Mouse (Mus musculus) stomach, embryonic 14.5 days (tissue): Measurements from ENCODE around the gene Ints7. TPM values are rescaled to one million over a fixed set of nuclear protein-coding genes. Genes with fewer than 3 reads are reported as not detected.

Experiments used
- ATAC-seq: fragments of 200-750 bp; cut with Nextera tagmentation; 2 replicates; pipeline ENCODE4 v1.8.0; 2017; ENCODE audit warnings: low read depth, moderate TSS enrichment; ENCODE audit not compliant: insufficient number of reproducible peaks, insufficient read depth, low FRiP score
- H3K27ac ChIP-seq: fragments of 300-500 bp; sonication (generic); 2 replicates; pipeline ENCODE4 v1.5.1; 2014; ENCODE audit warnings: mild to moderate bottlenecking, low read length, moderate library complexity, mixed read lengths
- H3K27me3 ChIP-seq: fragments of 300-500 bp; sonication (generic); 2 replicates; pipeline ENCODE4 v1.6.1; 2014; ENCODE audit warnings: low read length, control low read depth, mixed read lengths; ENCODE audit not compliant: control insufficient read depth, insufficient read depth
- H3K36me3 ChIP-seq: fragments of 300-500 bp; sonication (generic); 2 replicates; pipeline ENCODE4 v1.6.1; 2014; ENCODE audit warnings: mild to moderate bottlenecking, control low read depth, low read length, moderate library complexity, mixed read lengths; ENCODE audit not compliant: control insufficient read depth, insufficient read depth
- H3K4me1 ChIP-seq: fragments of 300-500 bp; sonication (generic); 2 replicates; pipeline ENCODE4 v1.6.1; 2014; ENCODE audit warnings: low read length, control low read depth, mixed read lengths; ENCODE audit not compliant: control insufficient read depth, insufficient read depth
- H3K4me2 ChIP-seq: fragments of 300-500 bp; sonication (generic); replicated peaks from 2 replicates; pipeline ENCODE4 v1.6.1; 2014; ENCODE audit warnings: low read depth, low read length, control low read depth
- H3K4me3 ChIP-seq: fragments of 300-500 bp; sonication (generic); 2 replicates; pipeline ENCODE4 v1.5.1; 2014; ENCODE audit warnings: low read depth, low read length, control low read depth
- H3K9ac ChIP-seq: fragments of 300-500 bp; sonication (generic); replicated peaks from 2 replicates; pipeline ENCODE4 v1.6.1; 2014; ENCODE audit warnings: low read depth, mild to moderate bottlenecking, control low read depth, low read length, moderate library complexity, mixed read lengths
- H3K9me3 ChIP-seq: fragments of 300-500 bp; sonication (generic); 2 replicates; pipeline ENCODE4 v1.6.1; 2016; ENCODE audit warnings: low read depth, low read length, control low read depth; ENCODE audit not compliant: control insufficient read depth
- WGBS: fragments of 180-500 bp; shearing (Covaris S2); extraction: QIAGEN DNeasy Blood & Tissue Kit; methylation state at CpG from one replicate; pipeline ENCODE4 v1.1.7; 2014; 5-methylcytosine and 5-hydroxymethylcytosine counted together
- polyA plus RNA-seq: library from polyadenylated mRNA; unstranded; fragments of >200 nt; fragmentation: Nextera tagmentation; extraction: Ambion mirVana; gene quantifications from 2 replicates; pipeline ENCODE4 v1.2.1, GENCODE M21; 2014

Gene Ints7
- polyA plus RNA-seq, 1 experiment from 2014 or later, result 63.4 TPM

GRCm38 (mm10) chr1:191641438-191641837 is 66.0 kb downstream of the Ints7 start:
- H3K36me3 ChIP-seq, result no peaks in the 10 kb centered on the region
- no peak overlapping the region for H3K4me2 ChIP-seq
- 20% methylated on average over 2 of the region's 2 CpGs for WGBS
- no peaks in the 10 kb centered on the region for H3K27me3 ChIP-seq
- no peak overlapping the region for H3K9ac ChIP-seq
- H3K4me3 ChIP-seq, result no peak overlapping the region
- no peak overlapping the region for H3K27ac ChIP-seq
- no peaks in the 10 kb centered on the region for H3K9me3 ChIP-seq
- no peak; the same call in 1 of the 2 replicates for ATAC-seq
- H3K4me1 ChIP-seq, result no peaks in the 10 kb centered on the region

GRCm38 (mm10) chr1:191642903-191643302 is 67.5 kb downstream of the Ints7 start:
- Histone ChIP-seq H3K4me2 (no peak overlapping the region), H3K9ac (no peak overlapping the region), H3K36me3 (no peaks in the 10 kb centered on the region), H3K4me1 (no peaks in the 10 kb centered on the region), H3K9me3 (no peaks in the 10 kb centered on the region), H3K4me3 (no peak overlapping the region), H3K27me3 (no peaks in the 10 kb centered on the region), H3K27ac (no peak overlapping the region)
- ATAC-seq, result no peak
- WGBS, result 56% methylated on average over 4 of the region's 4 CpGs

- Histone ChIP-seq H3K27me3 (no peaks in the 10 kb centered on the region), H3K9me3 (no peaks in the 10 kb centered on the region), H3K27ac (no peak overlapping the region), H3K4me2 (no peak overlapping the region), H3K4me3 (no peak overlapping the region), H3K9ac (no peak overlapping the region), H3K36me3 (no peaks in the 10 kb centered on the region), H3K4me1 (no peaks in the 10 kb centered on the region)
- 47% methylated on average over 8 of the region's 8 CpGs for WGBS
- peak; percentile 69; the same call in 1 of the 2 replicates for ATAC-seq
Observed at GRCm38 (mm10) chr1:191645921-191646320, 70.5 kb downstream of the Ints7 start.

- Histone ChIP-seq H3K9me3 (no peaks in the 10 kb centered on the region), H3K36me3 (no peaks in the 10 kb centered on the region), H3K4me1 (no peaks in the 10 kb centered on the region), H3K27me3 (no peaks in the 10 kb centered on the region), H3K27ac (no peak overlapping the region), H3K9ac (no peak overlapping the region), H3K4me3 (no peak overlapping the region), H3K4me2 (no peak overlapping the region)
- WGBS, result 46% methylated on average over 3 of the region's 3 CpGs
- no peak for ATAC-seq
Observed at GRCm38 (mm10) chr1:191647590-191647989, 72.2 kb downstream of the Ints7 start.

- WGBS, result 79% methylated on average over 3 of the region's 3 CpGs
- Histone ChIP-seq H3K27me3 (no peaks in the 10 kb centered on the region), H3K4me1 (peaks cover 15% of the 10 kb centered on the region; the same call in 1 of the 2 replicates), H3K27ac (no peak overlapping the region), H3K36me3 (no peaks in the 10 kb centered on the region), H3K4me2 (no peak overlapping the region), H3K9me3 (no peaks in the 10 kb centered on the region), H3K9ac (no peak overlapping the region), H3K4me3 (no peak overlapping the region)
- ATAC-seq, result no peak
Observed at GRCm38 (mm10) chr1:191659441-191659840, 84.0 kb downstream of the Ints7 start.

- Histone ChIP-seq H3K9me3 (no peaks in the 10 kb centered on the region), H3K4me3 (no peak overlapping the region), H3K36me3 (no peaks in the 10 kb centered on the region), H3K9ac (no peak overlapping the region), H3K27ac (no peak overlapping the region), H3K4me1 (peaks cover 15% of the 10 kb centered on the region; the same call in 1 of the 2 replicates), H3K4me2 (no peak overlapping the region), H3K27me3 (no peaks in the 10 kb centered on the region)
- ATAC-seq, result no peak
- 54% methylated on average over 8 of the region's 8 CpGs for WGBS
Observed at GRCm38 (mm10) chr1:191661019-191661796, 85.8 kb downstream of the Ints7 start.

- no peaks in the 10 kb centered on the region for H3K36me3 ChIP-seq
- H3K27me3 ChIP-seq, result no peaks in the 10 kb centered on the region
- no peak overlapping the region for H3K4me3 ChIP-seq
- H3K27ac ChIP-seq, result no peak overlapping the region
- WGBS, result 25% methylated on average over 9 of the region's 9 CpGs
- peaks cover 12% of the 10 kb centered on the region; the same call in 1 of the 2 replicates for H3K4me1 ChIP-seq
- no peak overlapping the region for H3K4me2 ChIP-seq
- ATAC-seq, result no peak; the same call in 1 of the 2 replicates
- no peak overlapping the region for H3K9ac ChIP-seq
- H3K9me3 ChIP-seq, result no peaks in the 10 kb centered on the region
Observed at GRCm38 (mm10) chr1:191662178-191662898, 86.9 kb downstream of the Ints7 start.

GRCm38 (mm10) chr1:191662899-191663500 is 87.6 kb downstream of the Ints7 start:
- WGBS, result 31% methylated on average over 8 of the region's 8 CpGs
- Histone ChIP-seq H3K9me3 (no peaks in the 10 kb centered on the region), H3K36me3 (no peaks in the 10 kb centered on the region), H3K27ac (no peak overlapping the region), H3K27me3 (no peaks in the 10 kb centered on the region), H3K4me1 (peaks cover 12% of the 10 kb centered on the region; the same call in 1 of the 2 replicates), H3K4me2 (no peak overlapping the region), H3K4me3 (no peak overlapping the region), H3K9ac (no peak overlapping the region)
- ATAC-seq, result no peak
